Mouse (Mus musculus) heart, postnatal 0 days (tissue): ENCODE results near the gene Gm3055. TPM values are rescaled to one million over a fixed set of nuclear protein-coding genes. Genes with fewer than 3 reads are reported as not detected.
"Not testable (repeated sequence)": the region's sequence is repeated elsewhere in the genome, so short reads cannot be mapped to it uniquely, and the experiment has no call there.

Source experiments
- ATAC-seq: fragments of 200-750 bp; cut with Nextera tagmentation; 2 replicates; pipeline ENCODE4 v1.8.0; 2017; ENCODE audit warnings: low read depth, moderate number of reproducible peaks, moderate library complexity; ENCODE audit not compliant: insufficient read depth
- DNase-seq: peaks from one replicate; pipeline ENCODE4 v3.0.0-alpha.2; 2016; ENCODE audit warnings: low spot score
- H3K27ac ChIP-seq: fragments of 300-500 bp; sonication (generic); 2 replicates; pipeline ENCODE4 v1.5.1; 2014; ENCODE audit warnings: low read depth, mild to moderate bottlenecking
- H3K27me3 ChIP-seq: fragments of 300-500 bp; sonication (generic); 2 replicates; pipeline ENCODE4 v1.6.1; 2014; ENCODE audit warnings: low read length, mixed read lengths; ENCODE audit not compliant: control insufficient read depth, insufficient read depth
- H3K36me3 ChIP-seq: fragments of 300-500 bp; sonication (generic); replicated peaks from 2 replicates; pipeline ENCODE4 v1.6.1; 2014; ENCODE audit warnings: low read length, mixed read lengths; ENCODE audit not compliant: control insufficient read depth, insufficient read depth
- H3K4me1 ChIP-seq: fragments of 300-500 bp; sonication (generic); 2 replicates; pipeline ENCODE4 v1.6.1; 2014; ENCODE audit warnings: antibody characterized with exemption; ENCODE audit not compliant: control insufficient read depth, insufficient read depth
- H3K4me2 ChIP-seq: fragments of 300-500 bp; sonication (generic); 2 replicates; pipeline ENCODE4 v1.6.1; 2014; ENCODE audit warnings: low read depth, mild to moderate bottlenecking, low read length, moderate library complexity
- H3K4me3 ChIP-seq: fragments of 300-500 bp; sonication (generic); 2 replicates; pipeline ENCODE4 v1.5.1; 2014; ENCODE audit warnings: low read depth, low read length
- H3K9ac ChIP-seq: fragments of 300-500 bp; sonication (generic); replicated peaks from 2 replicates; pipeline ENCODE4 v1.6.1; 2014; ENCODE audit warnings: low read depth, low read length, mixed read lengths
- H3K9me3 ChIP-seq: fragments of 300-500 bp; sonication (generic); replicated peaks from 2 replicates; pipeline ENCODE4 v1.6.1; 2016; ENCODE audit warnings: low read length; ENCODE audit not compliant: control insufficient read depth
- WGBS: fragments of 180-500 bp; shearing (Covaris S2); extraction: QIAGEN DNeasy Blood & Tissue Kit; methylation state at CpG from one replicate; pipeline ENCODE4 v1.1.7; 2014; 5-methylcytosine and 5-hydroxymethylcytosine counted together
- polyA plus RNA-seq: library from polyadenylated mRNA; unstranded; fragments of >200 nt; fragmentation: Nextera tagmentation; extraction: Ambion mirVana; gene quantifications from 2 replicates; pipeline ENCODE4 v1.2.1, GENCODE M21; 2015
- total RNA-seq: library from RNA; depleted of rRNA; stranded (reverse); fragments of >200 nt; gene quantifications from 2 replicates; pipeline ENCODE4 v1.2.3, GENCODE M21; 2014; ENCODE audit warnings: low replicate concordance; rRNA removed

Gene Gm3055
- total RNA-seq (1.3 and 4.8 TPM in 2 replicates), polyA plus RNA-seq (2.2 and 2.9 TPM in 2 replicates)

GRCm38 (mm10) chr10:81770506-81771403, at the start of gene Gm3055:
TSS of gene Gm3055 (minus strand) at chr10:81771161.
- H3K4me1 ChIP-seq, H3K27ac ChIP-seq, H3K9ac ChIP-seq, H3K36me3 ChIP-seq, H3K4me3 ChIP-seq, H3K9me3 ChIP-seq, H3K27me3 ChIP-seq, H3K4me2 ChIP-seq, DNase-seq: not testable (repeated sequence)
- ATAC-seq: peak; percentile 93
- no CpG with 5 or more reads among the region's 43 CpGs for WGBS

DNA sequence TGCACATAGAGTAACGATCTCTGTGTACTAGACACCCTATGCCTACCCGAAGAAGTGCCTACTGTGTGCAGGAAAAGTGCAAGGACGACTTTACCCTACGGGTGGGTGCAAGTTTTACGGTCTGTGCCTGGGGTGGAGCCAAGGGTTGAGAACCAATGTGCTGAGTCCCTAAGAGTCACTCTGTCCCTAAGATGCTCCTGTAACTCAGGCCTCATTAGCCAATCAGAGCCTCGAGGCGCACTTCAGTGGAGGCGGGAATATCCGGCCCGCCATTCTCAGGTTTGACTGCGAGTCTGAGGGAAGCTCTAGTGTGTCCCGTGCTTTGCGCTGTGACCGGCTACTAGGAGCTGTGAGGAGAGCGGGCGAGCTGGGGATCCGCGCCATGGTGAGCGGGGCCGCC, 40.9 kb upstream of the Gm3055 start, which contains the start of gene Gm4767:
Gene Gm4767 (plus strand): TSS at position 288 of the 400 bp plus-strand sequence.
- H3K27ac ChIP-seq, H3K4me3 ChIP-seq, H3K4me1 ChIP-seq, H3K36me3 ChIP-seq, H3K9me3 ChIP-seq, H3K27me3 ChIP-seq, H3K4me2 ChIP-seq, H3K9ac ChIP-seq, DNase-seq, ATAC-seq: not testable (repeated sequence)
- 18% methylated on average over 10 of the region's 20 CpGs for WGBS

DNA sequence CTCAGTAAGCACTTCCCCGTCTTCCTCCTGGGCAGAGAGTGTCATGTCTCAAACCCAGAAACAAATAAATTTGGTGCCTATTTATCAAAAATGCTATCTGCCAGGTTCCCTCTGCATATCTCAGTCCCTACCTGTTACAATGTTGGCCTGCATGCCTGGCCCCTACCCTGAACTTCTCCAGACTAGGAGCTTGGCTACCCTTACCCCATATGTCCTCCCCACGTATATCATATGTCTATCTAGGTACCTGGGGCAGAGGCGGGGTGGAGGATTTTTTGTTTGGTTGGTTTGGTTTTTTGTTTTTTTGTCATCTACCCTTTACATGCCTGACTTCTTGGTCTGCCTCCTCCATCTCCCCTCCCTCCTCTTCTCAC, 430 bp upstream of the Gm3055 start:
- not testable (repeated sequence) for H3K36me3 ChIP-seq, ATAC-seq, H3K4me3 ChIP-seq, H3K4me1 ChIP-seq, H3K4me2 ChIP-seq, H3K27ac ChIP-seq, H3K27me3 ChIP-seq, H3K9me3 ChIP-seq, DNase-seq, H3K9ac ChIP-seq
- no CpG with 5 or more reads among the region's 3 CpGs for WGBS

DNA sequence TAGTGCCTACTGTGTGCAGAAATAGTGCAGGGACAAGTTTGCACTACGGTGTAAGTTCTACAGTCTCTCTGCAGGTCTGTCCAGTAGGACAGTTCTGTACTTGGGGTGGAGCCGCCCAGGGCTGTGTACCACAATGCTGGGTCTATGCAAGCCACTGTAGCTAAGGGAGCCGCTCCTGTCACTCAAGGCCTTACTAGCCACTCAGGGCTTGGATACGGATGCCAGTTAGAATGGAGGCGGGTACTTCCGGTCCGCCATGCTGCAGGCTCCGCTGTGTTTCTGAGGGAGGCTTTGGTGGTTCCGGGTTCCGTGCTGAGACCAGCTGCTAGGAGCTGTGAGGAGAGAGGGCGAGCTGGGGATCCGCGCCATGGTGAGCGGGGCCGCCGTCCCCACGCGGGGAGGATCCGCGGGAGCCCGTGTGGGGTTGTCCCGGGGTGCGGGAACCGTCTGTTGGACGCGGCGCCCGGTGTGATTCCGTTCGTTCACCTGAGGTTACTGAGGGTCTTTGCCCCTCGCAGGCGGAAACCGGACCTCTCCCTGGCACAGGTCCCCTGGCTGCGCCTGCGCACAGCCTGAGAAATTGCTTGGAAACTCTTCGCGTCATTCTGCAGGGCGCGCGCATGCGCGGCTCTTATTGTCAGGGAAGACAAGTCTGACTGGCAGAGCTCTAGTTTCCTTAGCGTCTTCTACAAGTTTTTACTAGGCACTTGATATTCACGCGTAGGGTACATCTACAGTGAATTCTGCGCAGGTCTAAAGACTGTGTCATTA, 66.2 kb downstream of the Gm3055 start, which contains the start of gene Zfp433:
Gene Zfp433 (plus strand): TSS at position 295 of the 771 bp plus-strand sequence.
- H3K9ac ChIP-seq, H3K9me3 ChIP-seq, H3K27ac ChIP-seq, DNase-seq, H3K27me3 ChIP-seq, H3K4me1 ChIP-seq, H3K36me3 ChIP-seq, H3K4me3 ChIP-seq, H3K4me2 ChIP-seq: not testable (repeated sequence)
- peak; percentile 99 for ATAC-seq
- no CpG with 5 or more reads among the region's 46 CpGs for WGBS

Other genes with a start within 250 kb of the Gm3055 start
- 0.35 TPM in 1 of 2 replicates, not detected in the other for gene Gna15, start 246.9 kb downstream of the Gm3055 start, total RNA-seq
- 0.59 and 0.63 TPM in 2 replicates for gene Gna15, start 246.9 kb downstream of the Gm3055 start, polyA plus RNA-seq
- 68.2 and 83.9 TPM in 2 replicates for gene Gna11, start 226.0 kb downstream of the Gm3055 start, total RNA-seq
- gene Gna11, start 226.0 kb downstream of the Gm3055 start, polyA plus RNA-seq: 50.1 and 52.4 TPM in 2 replicates
- gene Aes, start 211.7 kb downstream of the Gm3055 start, total RNA-seq: 851 and 870 TPM in 2 replicates
- 765 and 767 TPM in 2 replicates for gene Aes, start 211.7 kb downstream of the Gm3055 start, polyA plus RNA-seq
- gene Tle2, start 196.6 kb downstream of the Gm3055 start, total RNA-seq: 6.8 and 10.4 TPM in 2 replicates
- 11.1 and 11.9 TPM in 2 replicates for gene Tle2, start 196.6 kb downstream of the Gm3055 start, polyA plus RNA-seq
- 18.6 and 41.4 TPM in 2 replicates for gene Tle6, start 170.1 kb downstream of the Gm3055 start, total RNA-seq
- gene Tle6, start 170.1 kb downstream of the Gm3055 start, polyA plus RNA-seq: 19.3 and 23.1 TPM in 2 replicates
- gene BC025920, start 164.9 kb downstream of the Gm3055 start, total RNA-seq: 1.7 and 2.7 TPM in 2 replicates
- gene BC025920, start 164.9 kb downstream of the Gm3055 start, polyA plus RNA-seq: 0.38 and 0.44 TPM in 2 replicates
- 10.9 and 24.7 TPM in 2 replicates for gene Sirt6, start 143.4 kb downstream of the Gm3055 start, total RNA-seq
- 16.2 and 16.6 TPM in 2 replicates for gene Sirt6, start 143.4 kb downstream of the Gm3055 start, polyA plus RNA-seq
- gene Ankrd24, start 142.6 kb downstream of the Gm3055 start, total RNA-seq: 48.5 and 54.5 TPM in 2 replicates
- gene Ankrd24, start 142.6 kb downstream of the Gm3055 start, polyA plus RNA-seq: 8.9 and 9.1 TPM in 2 replicates
- gene Gm10778, start 122.1 kb downstream of the Gm3055 start, total RNA-seq: 1.5 and 2.6 TPM in 2 replicates
- 2.3 and 2.6 TPM in 2 replicates for gene Gm10778, start 122.1 kb downstream of the Gm3055 start, polyA plus RNA-seq
- gene Zfp433, start 66.3 kb downstream of the Gm3055 start, total RNA-seq: 5.5 and 12.4 TPM in 2 replicates
- gene Zfp433, start 66.3 kb downstream of the Gm3055 start, polyA plus RNA-seq: 9.3 and 9.9 TPM in 2 replicates
- gene Gm4767, start 41.0 kb upstream of the Gm3055 start, total RNA-seq: 1.1 TPM in 1 of 2 replicates, not detected in the other
- gene Gm4767, start 41.0 kb upstream of the Gm3055 start, polyA plus RNA-seq: 1.5 and 1.7 TPM in 2 replicates
- 1.0 TPM in 1 of 2 replicates, not detected in the other for gene Gm32687, start 92.8 kb upstream of the Gm3055 start, total RNA-seq
- gene Gm32687, start 92.8 kb upstream of the Gm3055 start, polyA plus RNA-seq: 3.1 and 4.3 TPM in 2 replicates
- 0.76 and 1.8 TPM in 2 replicates for gene Zfp781, start 159.3 kb upstream of the Gm3055 start, total RNA-seq
- 0.81 and 1.1 TPM in 2 replicates for gene Zfp781, start 159.3 kb upstream of the Gm3055 start, polyA plus RNA-seq